Mouse (Mus musculus) ovary, postnatal 36 days (tissue): ENCODE measurements around the gene Glyctk.

Experiments used
- DNase-seq: peaks from one replicate; pipeline ENCODE4 v3.0.0; 2022; ENCODE audit warnings: low spot score, mixed read lengths

Glyctk gene

DNA sequence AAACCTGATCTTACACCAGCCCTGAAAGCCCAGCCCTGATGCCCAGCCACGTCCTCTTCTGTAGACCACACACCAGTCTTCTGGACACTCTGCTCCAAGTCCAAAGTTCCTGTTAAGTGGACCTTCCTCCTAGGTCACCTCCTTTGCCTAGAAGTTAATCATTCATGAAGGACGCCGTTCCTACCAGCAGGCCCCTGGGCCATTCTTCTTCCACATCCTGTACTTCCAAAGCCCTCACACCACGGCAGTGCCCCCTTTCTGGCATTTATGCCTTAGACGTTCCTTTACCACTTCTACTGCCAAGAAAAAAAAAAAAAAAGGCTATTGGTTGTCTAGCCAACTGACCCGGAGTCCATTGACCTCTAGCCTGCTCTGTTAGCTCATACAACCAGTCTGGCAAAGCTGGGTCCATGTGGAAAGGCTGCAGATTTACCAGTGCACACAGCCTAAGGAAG, at the start of gene Glyctk:
TSS of gene Glyctk (minus strand) at position 102 of the 455 bp plus-strand sequence.
- DNase-seq = no peak

DNA sequence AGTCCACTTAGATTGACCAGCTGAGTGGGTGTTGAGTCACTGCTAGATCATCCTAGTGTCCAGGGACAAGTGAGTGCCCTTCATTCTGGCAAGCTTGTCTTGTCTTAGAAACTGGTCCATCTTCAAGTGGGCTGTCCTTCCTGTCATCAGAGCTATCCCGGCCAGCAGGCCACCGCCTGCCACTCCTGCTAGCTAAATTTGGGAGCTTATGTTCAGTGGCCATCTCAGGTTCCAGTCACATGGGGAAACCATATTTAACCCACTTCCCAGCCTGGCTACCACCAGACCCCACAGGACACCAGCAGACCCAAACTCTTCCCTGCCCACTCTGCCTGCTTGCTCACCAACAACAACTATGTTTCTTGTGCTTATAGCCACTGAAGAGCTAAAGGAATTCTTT, 48.6 kb upstream of the Glyctk start:
- DNase-seq = no peak

GRCm38 (mm10) chr9:106205713-106206290, 47.9 kb upstream of the Glyctk start:
- no peak for DNase-seq

- no peak for DNase-seq
Measured at GRCm38 (mm10) chr9:106203990-106204851, 46.3 kb upstream of the Glyctk start.

GRCm38 (mm10) chr9:106202819-106203636, 45.1 kb upstream of the Glyctk start, which contains the start of gene Twf2:
TSS of gene Twf2 (plus strand) at chr9:106203108.
- DNase-seq = peak; percentile 95

DNA sequence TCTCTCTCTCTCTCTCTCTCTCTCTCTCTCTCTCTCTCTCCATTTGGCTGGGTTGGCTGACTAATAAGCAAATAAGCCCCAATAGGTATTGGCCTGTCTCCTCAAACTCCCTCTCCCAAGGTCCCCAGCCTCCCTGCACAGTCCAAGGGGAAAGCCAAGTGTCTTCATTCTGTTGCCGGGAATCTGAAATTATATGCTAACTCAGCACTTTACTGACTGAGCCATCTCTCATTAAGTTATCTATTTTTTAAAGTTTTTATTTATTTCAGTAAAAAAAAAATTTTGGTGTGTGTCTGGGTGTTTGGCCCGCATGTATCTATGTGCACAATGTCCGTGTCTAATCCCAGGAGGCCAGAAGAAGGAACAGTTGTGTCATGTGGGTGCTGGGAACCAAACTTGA, 44.0 kb upstream of the Glyctk start:
- no peak for DNase-seq

DNA sequence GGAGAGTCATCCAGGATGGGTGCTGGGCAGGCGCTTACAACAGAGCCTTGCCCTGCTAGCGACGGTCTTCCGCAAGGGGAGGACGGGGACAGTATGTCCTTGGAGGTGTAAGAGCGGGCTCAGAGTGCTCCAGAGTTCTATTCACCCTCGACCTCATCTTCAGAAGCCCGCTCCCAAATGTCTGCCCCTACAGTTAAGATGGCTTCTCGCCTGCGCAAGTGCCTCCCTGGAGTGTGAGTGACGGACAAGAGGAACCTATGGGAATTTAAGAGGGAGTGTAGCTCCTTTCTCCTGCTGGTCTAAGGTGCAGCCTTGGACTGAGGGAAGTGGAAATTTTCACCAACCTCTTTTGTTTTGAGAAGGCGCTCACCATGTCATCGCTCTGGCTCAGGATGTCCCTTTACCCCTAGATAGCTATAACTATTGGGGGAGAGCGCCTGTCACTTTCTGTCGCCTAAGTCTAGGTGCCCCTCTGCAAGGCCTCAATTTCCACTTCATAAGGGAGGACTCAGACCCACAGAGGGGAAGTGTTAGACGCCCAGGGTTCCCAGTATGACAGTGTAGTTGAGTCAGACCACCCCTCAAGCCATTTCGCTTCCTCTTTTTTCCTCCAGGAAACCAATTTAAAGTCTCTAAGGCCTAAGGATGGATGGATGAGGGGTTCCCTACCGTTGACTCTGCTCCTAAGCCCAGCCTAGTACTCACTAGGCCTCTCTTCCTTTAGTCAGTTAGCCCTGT, 41.8 kb upstream of the Glyctk start, which contains the start of gene Ppm1m:
TSS of gene Ppm1m (minus strand) at position 212 of the 738 bp plus-strand sequence.
- no peak for DNase-seq

DNA sequence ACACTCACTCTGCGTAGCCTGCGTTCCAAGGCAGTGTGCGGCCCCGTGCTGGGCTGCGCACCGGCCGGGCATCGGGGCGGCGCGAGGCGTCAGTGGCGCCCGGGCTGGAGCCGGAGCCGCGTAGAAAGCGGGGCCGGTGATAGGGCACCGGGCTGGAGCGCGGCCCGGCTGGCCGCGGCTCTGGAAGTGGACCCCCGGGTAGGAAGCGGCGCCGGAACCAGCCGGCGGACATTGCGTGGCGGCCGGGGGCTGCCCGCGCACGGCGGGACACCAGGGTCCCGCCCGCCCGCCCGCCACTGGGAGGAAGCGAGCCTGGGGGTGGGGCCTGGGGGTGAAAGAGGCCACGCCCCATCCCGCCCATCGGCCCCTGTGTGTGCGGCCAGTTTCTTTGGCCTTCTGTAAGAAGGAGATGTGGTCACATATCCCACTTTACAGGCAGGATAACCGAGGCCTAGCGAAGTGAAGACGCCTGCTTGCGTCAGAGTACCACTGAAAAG, 41.1 kb upstream of the Glyctk start:
- DNase-seq = peak; percentile 80

DNA sequence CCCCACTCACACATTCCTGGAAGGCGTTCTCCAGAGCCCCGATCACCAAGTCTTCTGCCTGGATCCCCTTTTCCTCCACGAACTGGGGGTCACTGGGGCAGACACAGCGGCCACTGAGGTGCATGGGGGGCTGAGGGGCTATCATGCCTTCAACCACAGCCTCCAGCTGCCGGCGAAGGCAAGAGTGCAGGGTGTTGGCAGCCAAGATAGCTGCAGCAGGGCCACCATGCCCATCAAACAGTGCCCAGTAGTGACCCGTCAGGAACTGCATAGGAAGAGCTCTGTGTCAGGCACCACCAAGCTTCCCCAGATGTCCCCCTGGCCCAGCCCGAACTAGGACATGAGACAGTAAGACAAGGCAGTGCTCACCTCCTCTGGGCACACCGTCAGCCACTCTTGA, 39.8 kb upstream of the Glyctk start:
- DNase-seq = no peak

DNA sequence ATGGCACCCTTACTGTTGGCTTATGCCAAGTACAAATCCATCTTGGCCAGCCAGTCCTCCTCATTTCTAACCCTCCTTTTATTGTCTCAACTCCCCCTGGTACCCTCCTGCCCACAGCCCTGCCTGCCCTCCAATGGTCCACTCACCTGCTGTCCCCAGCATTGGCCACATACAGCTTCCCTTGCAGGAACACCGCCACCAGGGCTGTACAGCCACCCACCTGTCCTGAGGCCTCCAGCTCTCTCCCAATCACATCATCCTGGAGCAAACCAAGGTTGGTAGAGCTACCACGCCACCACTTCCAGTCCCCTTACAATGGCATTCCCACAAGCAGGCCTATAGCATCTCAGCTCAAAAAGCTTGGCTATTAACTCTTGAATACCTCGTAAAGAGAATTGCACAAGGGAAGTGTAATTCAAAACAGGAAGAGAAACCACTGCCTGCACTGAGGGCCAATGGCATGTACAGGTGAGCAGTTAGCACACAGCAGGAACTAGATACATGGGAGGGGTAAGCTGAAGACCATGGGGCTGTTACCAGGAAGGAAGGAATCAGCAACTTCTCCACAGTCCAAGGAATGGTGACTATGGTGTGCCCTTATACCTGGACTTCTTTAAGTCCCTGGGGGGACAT, 39.3 kb upstream of the Glyctk start:
- no peak for DNase-seq

DNA sequence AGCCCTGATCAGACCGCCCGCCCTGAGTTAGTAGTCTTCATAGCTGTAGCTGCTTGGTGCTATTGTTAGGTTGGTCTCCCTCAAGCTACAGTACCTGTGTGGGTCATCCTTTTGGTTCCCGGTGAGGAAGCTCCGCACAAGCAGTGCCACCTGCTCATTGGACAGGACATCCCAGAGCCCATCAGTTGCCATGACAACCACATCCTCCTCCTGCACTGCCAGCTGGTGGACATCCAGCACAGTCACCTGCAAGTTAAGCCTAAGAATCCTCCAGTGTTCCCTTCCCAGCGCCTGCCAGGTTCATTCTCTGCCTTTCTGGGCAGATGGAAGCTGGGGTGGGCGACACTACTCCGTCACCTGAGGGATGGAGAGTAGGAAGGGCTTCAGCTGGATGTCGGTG, 37.8 kb upstream of the Glyctk start:
- DNase-seq = no peak

- no peak for DNase-seq
Measured at GRCm38 (mm10) chr9:106193930-106194807, 36.2 kb upstream of the Glyctk start.

GRCm38 (mm10) chr9:106192998-106193397, 35.1 kb upstream of the Glyctk start:
- no peak for DNase-seq

- DNase-seq = no peak
Measured at GRCm38 (mm10) chr9:106192024-106192423, 34.1 kb upstream of the Glyctk start.

DNA sequence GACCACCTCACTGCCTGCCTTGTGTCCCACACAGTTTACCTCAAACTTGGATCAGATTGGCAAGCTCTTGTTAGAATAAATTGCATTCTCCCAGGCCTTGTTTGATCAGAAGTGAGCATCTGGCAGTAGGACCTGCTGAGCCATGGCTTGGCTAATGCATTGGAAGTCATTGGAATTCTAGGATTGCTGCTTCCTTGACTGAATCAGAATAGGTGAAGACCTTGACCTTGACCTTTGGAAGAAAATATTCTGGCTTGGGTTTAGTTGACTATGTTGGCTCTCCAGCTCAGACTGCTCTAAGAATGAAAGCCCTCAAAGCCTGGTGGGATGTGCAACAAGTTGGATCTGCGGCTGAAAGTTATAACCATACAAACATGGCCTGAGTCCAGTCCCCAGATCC, 33.4 kb upstream of the Glyctk start:
- DNase-seq = no peak

DNA sequence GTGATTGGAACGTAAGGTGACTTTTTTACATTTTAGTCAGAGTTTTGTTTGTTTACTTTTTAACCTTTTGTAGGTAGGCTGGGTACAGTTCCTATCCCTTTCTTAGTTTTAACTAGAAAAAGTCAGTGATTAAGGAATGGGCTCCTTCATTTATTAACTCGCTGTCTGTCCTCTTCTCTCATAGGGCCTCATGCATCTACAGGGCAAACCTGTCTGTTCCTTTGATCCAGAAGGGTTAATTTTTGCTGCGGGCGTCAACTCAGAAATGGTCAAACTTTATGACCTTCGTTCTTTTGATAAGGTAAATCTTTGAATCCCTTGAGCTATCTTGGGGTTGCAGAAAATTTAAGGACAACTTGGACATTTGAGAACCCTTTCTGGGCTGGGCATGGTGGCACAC, 26.1 kb upstream of the Glyctk start:
- no peak for DNase-seq

DNA sequence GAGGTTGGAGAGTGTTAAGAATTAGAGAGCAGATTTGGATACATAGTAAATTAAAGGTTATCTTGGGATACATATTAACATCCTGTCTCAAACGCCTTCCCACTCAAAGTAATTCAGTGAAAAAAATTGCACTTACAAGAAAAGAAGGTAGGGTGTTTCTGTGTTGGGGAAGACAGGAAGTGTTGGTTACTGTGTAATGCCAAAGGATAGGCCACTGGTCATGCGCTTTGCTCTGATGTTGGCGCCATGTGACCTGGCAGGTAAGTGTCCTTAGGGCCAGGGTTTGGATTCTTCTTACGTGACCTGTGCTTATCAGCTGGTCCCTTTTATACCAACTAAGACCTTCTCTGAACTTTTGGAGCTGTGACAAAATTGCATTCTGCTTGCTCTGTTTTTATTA, 24.2 kb upstream of the Glyctk start:
- DNase-seq = no peak

- no peak for DNase-seq
Measured at GRCm38 (mm10) chr9:106179964-106180363, 22.0 kb upstream of the Glyctk start.

DNA sequence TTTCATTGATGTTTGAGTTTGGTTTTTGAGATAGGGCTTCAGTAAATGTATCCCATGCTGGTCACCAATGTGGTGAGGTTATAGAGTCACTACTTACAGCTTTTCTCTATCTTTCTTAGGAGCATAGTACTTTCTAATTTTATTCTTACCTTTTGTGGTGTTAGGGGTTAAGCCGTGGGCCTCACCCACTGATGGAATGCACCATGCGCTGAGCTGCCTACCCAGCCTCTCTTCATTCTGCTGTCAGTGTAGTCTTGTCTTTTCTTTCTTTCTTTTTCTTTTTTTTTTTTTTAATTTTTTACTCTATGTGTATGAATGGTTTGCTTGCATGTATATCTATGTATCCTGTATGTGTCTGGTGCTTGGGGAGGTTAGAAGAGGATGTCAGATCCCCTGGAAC, 21.5 kb upstream of the Glyctk start:
- no peak for DNase-seq

- no peak for DNase-seq
Measured at GRCm38 (mm10) chr9:106177799-106178198, 19.9 kb upstream of the Glyctk start.
